ENCODE assay signal across 8 mouse cellular contexts in the genomic region with DNA sequence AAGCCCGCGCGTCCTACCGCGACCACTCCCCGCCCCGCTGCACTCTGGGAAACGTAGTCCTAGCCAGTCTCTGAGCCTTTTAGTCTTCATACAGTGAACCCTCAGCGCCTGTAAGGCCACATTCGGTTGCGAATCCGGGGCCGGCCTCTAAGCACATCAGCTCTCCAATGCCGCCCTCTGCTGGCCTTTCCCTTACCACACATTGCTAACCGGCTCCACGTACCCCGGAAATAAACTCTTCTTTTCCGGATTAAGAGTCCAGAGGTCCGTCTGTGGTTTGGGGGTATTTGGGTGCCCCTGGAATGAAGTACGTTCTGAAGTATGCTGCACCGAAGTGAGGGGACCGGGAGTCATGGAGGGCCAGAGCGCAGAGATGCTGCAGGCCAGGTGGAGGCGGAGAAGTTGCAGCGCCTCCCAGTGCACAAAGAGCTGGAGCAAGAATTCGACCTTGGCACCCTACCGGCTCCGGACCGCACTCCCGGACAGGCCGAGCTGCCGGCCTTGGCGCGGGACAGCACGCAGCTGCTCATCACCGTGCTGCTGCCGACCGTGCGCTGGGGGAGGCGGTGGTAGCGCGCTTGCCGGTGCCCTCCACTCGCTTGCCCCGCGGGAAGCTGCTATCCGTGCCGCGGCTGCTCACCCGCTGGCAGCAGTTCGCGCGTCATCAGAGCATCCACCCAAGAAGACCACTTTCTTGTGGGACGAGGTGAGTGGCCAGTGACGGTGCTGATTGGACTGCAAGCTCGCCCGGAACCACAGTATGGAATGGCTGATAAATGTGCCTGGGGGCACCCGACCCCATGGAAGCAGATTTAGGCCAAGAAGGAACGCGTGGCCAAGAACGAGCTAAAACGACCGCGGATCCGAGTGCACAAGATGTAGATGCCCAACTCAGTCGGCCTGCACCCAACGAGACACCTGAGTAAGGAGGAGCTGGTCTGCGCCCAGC.
A peak's percentile ranks its signal among the peaks of the same experiment; 100 is the strongest.
DNase-seq lines count a peak whose midpoint lies in the region; ATAC-seq and TF ChIP-seq lines count a peak whose summit lies in the region.

No protein-coding gene starts in this region.

- TF ChIP-seq CTCF in Patski (IDR thresholded peaks at IDR 0.05), result peak; percentile 99

- POLR2A ChIA-PET in Patski (lab: Charles Lee), result interaction anchor here (1.1 to 1.3 kb wide), 4 partner anchors 59 to 648 kb away, joined by 3 to 4 read pairs (median 4); no protein-coding TSS in a partner anchor

- H3K4me2 ChIP-seq in hindbrain, embryonic 13.5 days, result peak overlapping the region; percentile 87

- H3K4me1 ChIP-seq in hindbrain, embryonic 13.5 days (replicated peaks), result peaks cover 30% of the 10 kb centered on the region

- H3K9me3 ChIP-seq in hindbrain, embryonic 13.5 days, result no peaks in the 10 kb centered on the region

- CTCF ChIA-PET in Patski (lab: Charles Lee), result interaction anchor here (0.6 to 4.0 kb wide), 27 partner anchors 11 to 649 kb away, joined by 3 to 27 read pairs (median 3); partner anchors contain the start of genes 1700064H15Rik and Hltf

- peak overlapping the region; percentile 95 for H3K4me3 ChIP-seq in hindbrain, embryonic 13.5 days

- peaks cover 20% of the 10 kb centered on the region for H3K36me3 ChIP-seq in hindbrain, embryonic 13.5 days

- H3K9ac ChIP-seq in hindbrain, embryonic 13.5 days, result peak overlapping the region; percentile 93

- H3K27ac ChIP-seq in hindbrain, embryonic 13.5 days, result peak overlapping the region; percentile 89

- ATAC-seq in Patski, result peak; percentile 99
- peak; percentile 99 for ATAC-seq in hindbrain, embryonic 13.5 days (ENCODE audit: low FRiP score)

- H3K27me3 ChIP-seq in Patski, result peaks cover 14% of the 10 kb centered on the region
- no peaks in the 10 kb centered on the region for H3K27me3 ChIP-seq in hindbrain, embryonic 13.5 days

- under 1% methylated on average over 68 of the region's 68 CpGs for WGBS in hindbrain, embryonic 13.5 days

- in situ Hi-C loops in Patski (cut with MboI; ENCODE audit: low pct_unique_long_range_greater_than_20kb), result loop anchor here (5.0 to 10.0 kb wide), 6 partner anchors 180 to 588 kb away; no protein-coding TSS in a partner anchor

- DNase-seq in Patski (ENCODE audit: low read depth, low spot score), result peak; percentile 93
- peak; percentile 97 to 99 for DNase-seq in cerebellum, postnatal 14 days
- DNase-seq in frontal cortex, postnatal 14 days (ENCODE audit: low spot score in 2 of 2), result peak; percentile 91 to 97
- peak; percentile 87 to 99 for DNase-seq in layer of hippocampus, postnatal 25 days (ENCODE audit: extremely low spot score in 1 of 2, low spot score in 1 of 2)
- DNase-seq in lung, postnatal 25 days (ENCODE audit: low spot score), result peak; percentile 97
- DNase-seq in retina, embryonic 14.5 days (ENCODE audit: low spot score), result peak; percentile 97
- DNase-seq in thymus, postnatal 4 days, result peak; percentile 96

Comparison
In these comparisons a context has a peak if more than half of its experiments do, and no peak if none do; other contexts are left out.
1. Peak in every context shown above with its lines: DNase-seq, ATAC-seq, H3K4me3 ChIP-seq and H3K27ac ChIP-seq.